Mouse (Mus musculus): ENCODE results near the gene Rps6ka5. TPM values are rescaled to one million over a fixed set of nuclear protein-coding genes. Genes with fewer than 3 reads are reported as not detected.

Gene Rps6ka5
- polyA plus RNA-seq, 1 experiment from 2014 or later: 1.2 TPM

DNA sequence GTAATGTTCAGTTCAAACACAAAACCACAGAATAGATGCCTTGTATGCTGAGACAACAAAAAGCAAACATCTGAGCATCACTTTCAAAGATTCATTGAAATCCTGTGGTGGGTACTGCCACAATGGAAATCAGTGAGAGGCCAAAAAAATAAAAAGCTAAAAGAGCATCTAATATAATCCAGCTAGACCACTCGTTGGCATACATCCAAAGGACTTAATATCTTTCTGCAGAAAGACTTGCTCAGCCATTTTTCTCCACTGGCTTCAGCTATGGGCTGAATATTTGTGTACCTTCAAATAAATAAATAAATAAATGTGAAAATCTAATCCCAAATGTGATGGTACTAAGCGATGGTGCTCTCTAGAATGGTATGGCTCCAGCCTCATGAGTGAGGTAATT is 39.8 kb downstream of the Rps6ka5 start:
- no peak for TF ChIP-seq CTCF (IDR thresholded peaks at IDR 0.05; ENCODE audit: low read depth)
- H3K4me3 ChIP-seq (ENCODE audit: low read depth, low read length): no peak overlapping the region
- H3K27me3 ChIP-seq (replicated peaks; ENCODE audit: control insufficient read depth, insufficient read depth, low read length): no peaks in the 10 kb centered on the region
- H3K9me3 ChIP-seq (ENCODE audit: control insufficient read depth): no peaks in the 10 kb centered on the region
- H3K4me1 ChIP-seq (replicated peaks; ENCODE audit: control insufficient read depth, insufficient read depth, low read length): no peaks in the 10 kb centered on the region
- H3K9ac ChIP-seq (ENCODE audit: low read depth, low read length): no peak overlapping the region
- no peak overlapping the region for H3K4me2 ChIP-seq (replicated peaks; ENCODE audit: low read depth)
- no peak for ATAC-seq
- no peaks in the 10 kb centered on the region for H3K36me3 ChIP-seq (ENCODE audit: control insufficient read depth, insufficient read depth)
- no peak overlapping the region for H3K27ac ChIP-seq (ENCODE audit: low read depth, low read length)
- 84% methylated on average over 2 of the region's 2 CpGs for WGBS

DNA sequence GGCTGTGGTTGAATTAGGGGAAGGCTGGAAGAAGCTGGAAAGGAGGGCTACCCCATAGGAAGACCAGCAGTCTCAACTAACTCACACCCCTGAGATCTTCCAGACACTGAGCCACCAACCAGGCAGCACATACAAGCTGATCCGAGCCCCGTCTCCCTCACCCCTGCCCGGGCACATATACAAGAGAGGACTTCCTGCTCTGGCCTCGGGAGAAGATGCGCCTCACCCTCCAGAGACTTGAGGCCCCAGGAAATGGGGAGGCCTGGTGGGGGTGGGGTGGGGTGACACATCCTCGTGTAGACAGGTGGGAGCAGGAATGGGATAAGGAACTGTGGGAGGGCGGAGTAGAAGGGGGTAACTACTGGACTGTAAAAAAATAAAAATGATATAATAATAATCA is 45.0 kb downstream of the Rps6ka5 start:
- Histone ChIP-seq H3K4me2 (replicated peaks; ENCODE audit: low read depth) (no peak overlapping the region), H3K9me3 (ENCODE audit: control insufficient read depth) (no peaks in the 10 kb centered on the region), H3K27ac (ENCODE audit: low read depth, low read length) (no peak overlapping the region), H3K36me3 (ENCODE audit: control insufficient read depth, insufficient read depth) (no peaks in the 10 kb centered on the region), H3K4me3 (ENCODE audit: low read depth, low read length) (no peak overlapping the region), H3K27me3 (replicated peaks; ENCODE audit: control insufficient read depth, insufficient read depth, low read length) (no peaks in the 10 kb centered on the region), H3K4me1 (replicated peaks; ENCODE audit: control insufficient read depth, insufficient read depth, low read length) (no peaks in the 10 kb centered on the region), H3K9ac (ENCODE audit: low read depth, low read length) (no peak overlapping the region)
- 68% methylated on average over 7 of the region's 7 CpGs for WGBS
- no peak for ATAC-seq
- no peak for TF ChIP-seq CTCF (IDR thresholded peaks at IDR 0.05; ENCODE audit: low read depth)

GRCm38 (mm10) chr12:100681241-100681640 is 45.5 kb downstream of the Rps6ka5 start:
- H3K4me1 ChIP-seq (replicated peaks; ENCODE audit: control insufficient read depth, insufficient read depth, low read length): no peaks in the 10 kb centered on the region
- 77% methylated on average over 1 of the region's 1 CpGs for WGBS
- ATAC-seq: no peak

DNA sequence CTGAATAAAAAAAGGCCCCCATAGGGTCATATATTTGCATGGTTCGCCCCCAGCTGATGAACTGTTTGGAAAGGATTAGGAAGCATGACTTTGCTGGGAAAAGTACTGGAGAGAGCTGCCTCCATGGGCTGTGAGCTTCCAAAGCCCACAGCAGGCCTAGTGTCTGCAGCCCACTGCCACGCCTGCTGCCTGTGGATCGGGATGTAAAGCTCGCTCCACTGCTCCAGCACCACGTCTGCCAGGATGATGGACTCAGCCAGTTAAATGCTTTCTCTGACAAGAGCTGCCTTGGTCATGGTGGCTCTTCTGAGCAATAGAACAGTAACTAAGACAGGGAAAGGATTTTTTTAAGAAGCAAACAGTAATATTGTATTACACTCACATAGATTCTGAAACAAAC is 46.1 kb downstream of the Rps6ka5 start:
- TF ChIP-seq CTCF (IDR thresholded peaks at IDR 0.05; ENCODE audit: low read depth): no peak
- H3K27me3 ChIP-seq (replicated peaks; ENCODE audit: control insufficient read depth, insufficient read depth, low read length): no peaks in the 10 kb centered on the region
- H3K4me3 ChIP-seq (ENCODE audit: low read depth, low read length): no peak overlapping the region
- no peaks in the 10 kb centered on the region for H3K9me3 ChIP-seq (ENCODE audit: control insufficient read depth)
- no peak overlapping the region for H3K27ac ChIP-seq (ENCODE audit: low read depth, low read length)
- ATAC-seq: no peak
- WGBS: 84% methylated on average over 5 of the region's 5 CpGs
- no peaks in the 10 kb centered on the region for H3K36me3 ChIP-seq (ENCODE audit: control insufficient read depth, insufficient read depth)
- H3K4me2 ChIP-seq (replicated peaks; ENCODE audit: low read depth): no peak overlapping the region
- no peak overlapping the region for H3K9ac ChIP-seq (ENCODE audit: low read depth, low read length)
- no peaks in the 10 kb centered on the region for H3K4me1 ChIP-seq (replicated peaks; ENCODE audit: control insufficient read depth, insufficient read depth, low read length)

More at GRCm38 (mm10) chr12:100681241-100681640, 45.5 kb downstream of the Rps6ka5 start:
- Histone ChIP-seq H3K27me3 (replicated peaks; ENCODE audit: control insufficient read depth, insufficient read depth, low read length) (no peaks in the 10 kb centered on the region), H3K4me3 (ENCODE audit: low read depth, low read length) (no peak overlapping the region), H3K36me3 (ENCODE audit: control insufficient read depth, insufficient read depth) (no peaks in the 10 kb centered on the region), H3K9ac (ENCODE audit: low read depth, low read length) (no peak overlapping the region), H3K27ac (ENCODE audit: low read depth, low read length) (no peak overlapping the region), H3K4me2 (replicated peaks; ENCODE audit: low read depth) (no peak overlapping the region), H3K9me3 (ENCODE audit: control insufficient read depth) (no peaks in the 10 kb centered on the region)
- TF ChIP-seq CTCF (IDR thresholded peaks at IDR 0.05; ENCODE audit: low read depth): no peak

DNA sequence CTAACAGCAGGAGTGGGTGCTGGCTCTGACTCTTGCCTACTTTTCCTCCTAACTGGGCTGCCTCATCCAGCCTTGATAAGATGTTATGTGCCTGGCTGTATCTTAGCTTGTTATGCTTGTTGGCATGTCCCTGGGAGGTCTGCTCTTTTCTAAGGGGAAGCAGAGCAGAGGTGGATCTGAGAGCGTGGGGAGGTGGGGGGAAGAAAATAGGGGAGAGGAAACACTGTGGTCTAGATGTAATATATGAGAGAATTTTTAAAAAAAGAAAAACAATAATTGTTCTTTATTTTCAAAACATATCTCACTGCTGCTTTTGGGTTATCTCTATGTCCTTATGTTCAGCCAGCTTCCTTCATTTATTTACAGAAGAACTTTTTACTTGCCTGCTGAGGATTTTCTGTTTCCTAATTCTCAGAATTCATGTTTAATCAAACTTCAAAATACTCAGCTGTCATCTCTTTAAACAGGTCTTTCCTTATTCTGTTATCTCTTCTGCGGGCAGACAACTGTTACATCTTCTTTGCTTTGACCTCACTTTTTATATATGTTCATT is 56.1 kb downstream of the Rps6ka5 start:
- no peak overlapping the region for H3K9ac ChIP-seq (ENCODE audit: low read depth, low read length)
- no peak overlapping the region for H3K4me2 ChIP-seq (replicated peaks; ENCODE audit: low read depth)
- no peak overlapping the region for H3K4me3 ChIP-seq (ENCODE audit: low read depth, low read length)
- H3K9me3 ChIP-seq (ENCODE audit: control insufficient read depth): no peaks in the 10 kb centered on the region
- TF ChIP-seq CTCF (IDR thresholded peaks at IDR 0.05; ENCODE audit: low read depth): no peak
- WGBS: 94% methylated on average over 2 of the region's 2 CpGs
- H3K4me1 ChIP-seq (replicated peaks; ENCODE audit: control insufficient read depth, insufficient read depth, low read length): no peaks in the 10 kb centered on the region
- no peak for ATAC-seq
- no peaks in the 10 kb centered on the region for H3K36me3 ChIP-seq (ENCODE audit: control insufficient read depth, insufficient read depth)
- no peak overlapping the region for H3K27ac ChIP-seq (ENCODE audit: low read depth, low read length)
- no peaks in the 10 kb centered on the region for H3K27me3 ChIP-seq (replicated peaks; ENCODE audit: control insufficient read depth, insufficient read depth, low read length)

- no peak overlapping the region for H3K27ac ChIP-seq (ENCODE audit: low read depth, low read length)
Measured at GRCm38 (mm10) chr12:100665294-100665693, 61.5 kb downstream of the Rps6ka5 start.

DNA sequence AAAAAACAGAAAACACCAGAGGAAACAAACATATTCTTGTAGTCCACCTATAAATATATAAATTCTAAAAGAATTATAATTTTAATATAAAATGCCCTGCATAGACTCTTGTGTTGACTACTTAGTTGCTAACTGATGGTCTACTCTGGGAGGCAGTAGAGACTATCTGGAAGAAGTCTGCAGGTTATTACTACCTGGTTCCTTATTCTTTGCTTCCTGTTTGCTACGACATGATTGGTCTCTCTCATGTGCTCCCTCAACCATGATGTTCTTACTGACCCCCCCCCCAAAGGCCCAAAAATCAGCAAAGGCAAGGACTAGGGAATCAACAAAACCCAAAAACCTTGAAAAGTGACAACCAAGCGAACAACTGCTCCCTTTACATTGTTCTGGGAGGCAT is 66.7 kb downstream of the Rps6ka5 start:
- TF ChIP-seq CTCF (IDR thresholded peaks at IDR 0.05; ENCODE audit: low read depth): no peak
- H3K4me3 ChIP-seq (ENCODE audit: low read depth, low read length): no peak overlapping the region
- H3K9ac ChIP-seq (ENCODE audit: low read depth, low read length): no peak overlapping the region
- no peaks in the 10 kb centered on the region for H3K36me3 ChIP-seq (ENCODE audit: control insufficient read depth, insufficient read depth)
- no peak overlapping the region for H3K27ac ChIP-seq (ENCODE audit: low read depth, low read length)
- H3K9me3 ChIP-seq (ENCODE audit: control insufficient read depth): no peaks in the 10 kb centered on the region
- H3K27me3 ChIP-seq (replicated peaks; ENCODE audit: control insufficient read depth, insufficient read depth, low read length): no peaks in the 10 kb centered on the region
- no peak for ATAC-seq
- no peaks in the 10 kb centered on the region for H3K4me1 ChIP-seq (replicated peaks; ENCODE audit: control insufficient read depth, insufficient read depth, low read length)
- WGBS: 87% methylated on average over 2 of the region's 2 CpGs
- H3K4me2 ChIP-seq (replicated peaks; ENCODE audit: low read depth): no peak overlapping the region

More at GRCm38 (mm10) chr12:100665294-100665693, 61.5 kb downstream of the Rps6ka5 start:
- no peak for TF ChIP-seq CTCF (IDR thresholded peaks at IDR 0.05; ENCODE audit: low read depth)
- Histone ChIP-seq H3K4me1 (replicated peaks; ENCODE audit: control insufficient read depth, insufficient read depth, low read length) (no peaks in the 10 kb centered on the region), H3K9me3 (ENCODE audit: control insufficient read depth) (no peaks in the 10 kb centered on the region), H3K4me3 (ENCODE audit: low read depth, low read length) (no peak overlapping the region), H3K4me2 (replicated peaks; ENCODE audit: low read depth) (no peak overlapping the region), H3K9ac (ENCODE audit: low read depth, low read length) (no peak overlapping the region), H3K27me3 (replicated peaks; ENCODE audit: control insufficient read depth, insufficient read depth, low read length) (no peaks in the 10 kb centered on the region), H3K36me3 (ENCODE audit: control insufficient read depth, insufficient read depth) (no peaks in the 10 kb centered on the region)
- 81% methylated on average over 4 of the region's 4 CpGs for WGBS
- ATAC-seq: no peak

All from intestine, postnatal 0 days (tissue).